Mouse (Mus musculus) heart, postnatal 0 days (tissue): ENCODE measurements around the gene Rps21. TPM values are rescaled to one million over a fixed set of nuclear protein-coding genes. Genes with fewer than 3 reads are reported as not detected.

Experiments
- ATAC-seq: fragments of 200-750 bp; cut with Nextera tagmentation; 2 replicates; pipeline ENCODE4 v1.8.0; 2017; ENCODE audit warnings: low read depth, moderate number of reproducible peaks, moderate library complexity; ENCODE audit not compliant: insufficient read depth
- DNase-seq: peaks from one replicate; pipeline ENCODE4 v3.0.0-alpha.2; 2016; ENCODE audit warnings: low spot score
- H3K27ac ChIP-seq: fragments of 300-500 bp; sonication (generic); 2 replicates; pipeline ENCODE4 v1.5.1; 2014; ENCODE audit warnings: low read depth, mild to moderate bottlenecking
- H3K27me3 ChIP-seq: fragments of 300-500 bp; sonication (generic); 2 replicates; pipeline ENCODE4 v1.6.1; 2014; ENCODE audit warnings: low read length, mixed read lengths; ENCODE audit not compliant: control insufficient read depth, insufficient read depth
- H3K36me3 ChIP-seq: fragments of 300-500 bp; sonication (generic); replicated peaks from 2 replicates; pipeline ENCODE4 v1.6.1; 2014; ENCODE audit warnings: low read length, mixed read lengths; ENCODE audit not compliant: control insufficient read depth, insufficient read depth
- H3K4me1 ChIP-seq: fragments of 300-500 bp; sonication (generic); 2 replicates; pipeline ENCODE4 v1.6.1; 2014; ENCODE audit warnings: antibody characterized with exemption; ENCODE audit not compliant: control insufficient read depth, insufficient read depth
- H3K4me2 ChIP-seq: fragments of 300-500 bp; sonication (generic); 2 replicates; pipeline ENCODE4 v1.6.1; 2014; ENCODE audit warnings: low read depth, mild to moderate bottlenecking, low read length, moderate library complexity
- H3K4me3 ChIP-seq: fragments of 300-500 bp; sonication (generic); 2 replicates; pipeline ENCODE4 v1.5.1; 2014; ENCODE audit warnings: low read depth, low read length
- H3K9ac ChIP-seq: fragments of 300-500 bp; sonication (generic); replicated peaks from 2 replicates; pipeline ENCODE4 v1.6.1; 2014; ENCODE audit warnings: low read depth, low read length, mixed read lengths
- H3K9me3 ChIP-seq: fragments of 300-500 bp; sonication (generic); replicated peaks from 2 replicates; pipeline ENCODE4 v1.6.1; 2016; ENCODE audit warnings: low read length; ENCODE audit not compliant: control insufficient read depth
- CTCF ChIP-seq: IDR thresholded peaks from 2 replicates; pipeline ENCODE4 v1.5.1; 2016; ENCODE audit warnings: antibody characterized with exemption, control low read depth, low read depth
- EP300 ChIP-seq: IDR thresholded peaks from 2 replicates; pipeline ENCODE4 v1.6.1; 2016; ENCODE audit warnings: antibody characterized with exemption, low read depth
- whole genome bisulfite sequencing: fragments of 180-500 bp; shearing (Covaris S2); extraction: QIAGEN DNeasy Blood & Tissue Kit; methylation state at CpG from one replicate; pipeline ENCODE4 v1.1.7; 2014; 5-methylcytosine and 5-hydroxymethylcytosine counted together
- polyA plus RNA-seq: library from polyadenylated mRNA; unstranded; fragments of >200 nt; fragmentation: Nextera tagmentation; extraction: Ambion mirVana; gene quantifications from 2 replicates; pipeline ENCODE4 v1.2.1, GENCODE M21; 2015
- total RNA-seq: library from RNA; depleted of rRNA; stranded (reverse); fragments of >200 nt; gene quantifications from 2 replicates; pipeline ENCODE4 v1.2.3, GENCODE M21; 2014; ENCODE audit warnings: low replicate concordance

The Rps21 gene
- total and polyA plus RNA-seq, 2 experiments from 2014 or later = 356 to 957 TPM

DNA sequence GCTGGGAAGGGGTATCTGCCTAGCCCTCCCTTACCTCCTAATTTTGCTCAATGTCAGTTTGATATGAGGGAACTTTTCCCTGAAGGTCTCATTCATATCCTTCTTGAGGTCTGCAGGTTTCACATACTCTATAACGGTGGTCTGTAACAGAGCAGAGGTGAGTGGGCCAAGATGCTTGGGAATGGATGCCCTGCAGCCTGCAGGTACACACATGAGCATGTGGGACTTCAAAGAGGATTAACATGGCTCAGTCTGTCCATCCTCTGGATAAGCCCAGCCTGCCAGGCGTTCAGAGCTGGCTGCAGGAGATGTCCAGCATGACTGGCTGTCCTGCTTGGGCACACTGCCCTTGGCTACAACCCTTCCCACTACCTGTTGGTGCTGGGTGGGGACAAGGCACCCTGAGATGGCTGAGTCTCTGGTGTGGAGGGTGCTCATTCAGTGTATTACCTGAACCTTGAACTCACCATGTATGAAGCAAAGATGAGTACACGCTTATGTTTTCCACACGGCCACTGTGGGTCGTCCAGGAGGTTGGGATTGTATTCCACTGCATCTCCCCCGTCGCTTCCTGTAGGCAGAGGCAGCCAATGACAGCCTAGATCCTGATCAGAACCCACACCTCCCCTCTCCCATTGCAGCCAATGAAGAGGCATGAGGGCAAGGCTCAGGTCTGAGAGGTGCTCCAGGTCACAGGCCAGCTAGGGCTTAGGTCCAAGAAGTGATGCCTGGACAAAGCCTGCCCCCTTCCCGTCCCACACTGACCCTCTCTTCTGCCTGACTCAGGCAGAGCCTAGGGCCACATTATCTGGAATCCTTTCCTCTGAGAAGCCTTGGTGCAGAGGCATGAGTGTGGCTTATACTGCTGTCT lies 3.7 kb downstream of the Rps21 start:
- Histone ChIP-seq H3K36me3 (peaks cover 38% of the 10 kb centered on the region), H3K9me3 (no peaks in the 10 kb centered on the region), H3K4me3 (no peak overlapping the region), H3K27ac (peak overlapping the region; percentile 22; the same call in 1 of the 2 replicates), H3K4me2 (no peak overlapping the region), H3K9ac (no peak overlapping the region), H3K4me1 (peaks cover 20% of the 10 kb centered on the region), H3K27me3 (no peaks in the 10 kb centered on the region)
- TF ChIP-seq CTCF = no peak
- WGBS = 62% methylated on average over 8 of the region's 8 CpGs
- DNase-seq = no peak
- ATAC-seq = no peak

GRCm38 (mm10) chr2:180261901-180262300 lies 4.7 kb downstream of the Rps21 start:
- TF ChIP-seq CTCF (no peak), EP300 (no peak)
- Histone ChIP-seq H3K9me3 (no peaks in the 10 kb centered on the region), H3K4me2 (no peak overlapping the region), H3K4me3 (no peak overlapping the region), H3K36me3 (peaks cover 49% of the 10 kb centered on the region), H3K27ac (peak overlapping the region; percentile 82), H3K27me3 (no peaks in the 10 kb centered on the region), H3K9ac (no peak overlapping the region; the same call in 1 of the 2 replicates), H3K4me1 (peaks cover 11% of the 10 kb centered on the region)
- ATAC-seq (no peak), DNase-seq (no peak)
- WGBS = 79% methylated on average over 7 of the region's 7 CpGs

DNA sequence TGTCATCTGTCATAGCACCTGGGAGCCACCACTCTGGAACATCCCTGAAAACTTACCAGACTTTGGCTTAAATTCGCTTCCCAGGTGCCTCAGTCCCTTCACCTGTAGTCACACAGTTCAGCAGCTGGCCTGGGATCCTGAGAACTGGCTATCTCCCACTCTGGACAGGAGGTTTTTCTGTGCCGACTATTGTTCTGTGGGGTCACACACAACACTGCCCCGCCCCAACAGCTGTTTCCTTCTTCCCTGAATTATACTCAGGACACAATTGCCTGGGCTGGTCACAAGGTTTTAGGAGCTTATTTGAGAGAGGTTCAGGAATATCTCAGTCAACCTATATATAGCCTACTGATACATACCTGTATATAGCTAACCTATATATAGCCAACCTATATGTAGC lies 5.3 kb downstream of the Rps21 start:
- peak; percentile 31 for DNase-seq
- no peaks in the 10 kb centered on the region for H3K27me3 ChIP-seq
- peaks cover 11% of the 10 kb centered on the region for H3K4me1 ChIP-seq
- peak; percentile 59 for ATAC-seq
- H3K36me3 ChIP-seq = peaks cover 51% of the 10 kb centered on the region
- no peaks in the 10 kb centered on the region for H3K9me3 ChIP-seq
- no peak overlapping the region for H3K4me2 ChIP-seq
- H3K27ac ChIP-seq = peak overlapping the region; percentile 82
- H3K9ac ChIP-seq = no peak overlapping the region
- H3K4me3 ChIP-seq = no peak overlapping the region
- 56% methylated on average over 3 of the region's 3 CpGs for WGBS
- TF ChIP-seq EP300 (peak; percentile 73), CTCF (no peak)

GRCm38 (mm10) chr2:180262891-180263290 lies 5.7 kb downstream of the Rps21 start:
- peaks cover 51% of the 10 kb centered on the region for H3K36me3 ChIP-seq
- peak overlapping the region; percentile 82 for H3K27ac ChIP-seq
- WGBS = 59% methylated on average over 10 of the region's 10 CpGs
- peaks cover 9% of the 10 kb centered on the region for H3K4me1 ChIP-seq
- DNase-seq (no peak), ATAC-seq (no peak)
- no peak overlapping the region for H3K4me2 ChIP-seq
- no peak overlapping the region for H3K4me3 ChIP-seq
- H3K27me3 ChIP-seq = no peaks in the 10 kb centered on the region
- H3K9me3 ChIP-seq = no peaks in the 10 kb centered on the region
- H3K9ac ChIP-seq = no peak overlapping the region
- TF ChIP-seq EP300 (no peak), CTCF (no peak)

DNA sequence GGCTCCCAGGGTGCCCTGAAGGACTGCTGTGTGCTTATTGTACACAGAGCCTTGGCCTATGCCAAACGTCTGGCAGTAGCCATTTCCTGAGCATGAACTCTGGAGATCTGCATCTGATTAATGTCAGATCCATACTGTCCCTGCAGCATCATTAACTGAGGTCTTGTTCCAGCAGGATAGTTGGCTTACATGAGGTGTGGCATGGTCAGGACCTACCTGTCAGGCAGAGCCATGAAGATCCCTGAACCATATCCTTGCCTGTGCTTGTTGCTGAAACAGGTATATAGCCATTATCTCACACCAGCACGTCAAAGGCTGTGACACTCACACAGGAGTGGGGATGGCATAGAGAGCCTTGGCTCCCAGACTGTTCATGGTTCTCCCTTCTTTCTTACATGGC lies 10.8 kb downstream of the Rps21 start:
- 63% methylated on average over 2 of the region's 2 CpGs for WGBS

More for the DNA sequence above, 10.8 kb downstream of the Rps21 start:
- no peak overlapping the region for H3K4me3 ChIP-seq
- TF ChIP-seq EP300 (no peak), CTCF (no peak)
- H3K27ac ChIP-seq = no peak overlapping the region
- peaks cover 28% of the 10 kb centered on the region for H3K36me3 ChIP-seq
- H3K4me2 ChIP-seq = no peak overlapping the region
- no peak overlapping the region for H3K9ac ChIP-seq
- ATAC-seq = no peak
- no peaks in the 10 kb centered on the region for H3K9me3 ChIP-seq
- no peak for DNase-seq
- H3K4me1 ChIP-seq = 0 out of 2 replicates have a peak, but pooled peaks cover 5% of the 10 kb centered on the region
- no peaks in the 10 kb centered on the region for H3K27me3 ChIP-seq
